Comparison of ENCODE assay signal across 24 mouse cellular contexts in genomic region chr16:36469367-36469766, GRCm38 (mm10). TPM values are rescaled to one million over a fixed set of nuclear protein-coding genes. Genes with fewer than 3 reads are reported as not detected.
A peak's percentile ranks its signal among the peaks of the same experiment; 100 is the strongest.
DNase-seq lines count a peak whose midpoint lies in the region; ATAC-seq and TF ChIP-seq lines count a peak whose summit lies in the region.
"Had no signal": no experiment of that assay in that cellular context is flagged by ENCODE, and none has a peak within 500 bp of the region (broad histone marks: within the 10 kb centered on the region; RNA-seq: fewer than 3 reads in every experiment).

No protein-coding gene starts in this region.

- no peak overlapping the region for H3K4me3 ChIP-seq in lung, postnatal 0 days (ENCODE audit: low read depth, low read length)
- H3K4me3 ChIP-seq in stomach, embryonic 15.5 days (replicated peaks): no peak overlapping the region
- H3K4me3 ChIP-seq: embryonic facial prominence, embryonic 12.5 days; hindbrain, embryonic 10.5 days; limb, embryonic 12.5 days; liver, embryonic 12.5 days had no signal

- H3K27ac ChIP-seq in lung, postnatal 0 days (ENCODE audit: low read length): no peak overlapping the region
- no peak overlapping the region for H3K27ac ChIP-seq in stomach, embryonic 15.5 days
- H3K27ac ChIP-seq: embryonic facial prominence, embryonic 12.5 days; hindbrain, embryonic 10.5 days; limb, embryonic 12.5 days; liver, embryonic 12.5 days; macrophage had no signal

- peak; percentile 33; the same call in 1 of the 2 replicates for ATAC-seq in lung, postnatal 0 days
- peak; percentile 27; the same call in 1 of the 2 replicates for ATAC-seq in stomach, embryonic 15.5 days (ENCODE audit: insufficient read depth, low FRiP score, low read depth)
- ATAC-seq: hindbrain, embryonic 16.5 days; intestine, embryonic 16.5 days; liver, embryonic 12.5 days had no signal

- H3K27me3 ChIP-seq in lung, postnatal 0 days (replicated peaks; ENCODE audit: insufficient read depth, low read length): no peaks in the 10 kb centered on the region
- no peaks in the 10 kb centered on the region for H3K27me3 ChIP-seq in stomach, embryonic 15.5 days (replicated peaks)
- H3K27me3 ChIP-seq: embryonic facial prominence, embryonic 12.5 days; limb, embryonic 12.5 days had no signal

- DNase-seq in lung, postnatal 0 days (ENCODE audit: low spot score): peak; percentile 28
- DNase-seq in lung, postnatal 10 days: no peak
- peak; percentile 7 for DNase-seq in 3134 (ENCODE audit: extremely low read depth, insufficient read length, low spot score)
- DNase-seq in Muller cell, postnatal 12 days (ENCODE audit: inconsistent ontology term): peak; percentile 62
- DNase-seq in thymus, postnatal 4 days: no peak
- DNase-seq in retina, postnatal 1 day: no peak
- DNase-seq: layer of hippocampus, postnatal 36 days; lung, adult 2 months; right cerebral cortex, adult 18-20 months; right cerebral cortex, postnatal 4 days had no signal

- no peaks in the 10 kb centered on the region for H3K36me3 ChIP-seq in lung, postnatal 0 days (ENCODE audit: insufficient read depth, low read length)
- no peaks in the 10 kb centered on the region for H3K36me3 ChIP-seq in stomach, embryonic 15.5 days
- H3K36me3 ChIP-seq: embryonic facial prominence, embryonic 12.5 days; hindbrain, embryonic 10.5 days; limb, embryonic 12.5 days; liver, embryonic 12.5 days had no signal

- TF ChIP-seq EP300 in lung, postnatal 0 days (IDR thresholded peaks at IDR 0.05): no peak

- TF ChIP-seq CTCF in lung, postnatal 0 days (IDR thresholded peaks at IDR 0.05): no peak

- no peaks in the 10 kb centered on the region for H3K9me3 ChIP-seq in lung, postnatal 0 days (ENCODE audit: low read length)
- H3K9me3 ChIP-seq in stomach, embryonic 15.5 days: no peaks in the 10 kb centered on the region
- H3K9me3 ChIP-seq: embryonic facial prominence, embryonic 12.5 days; hindbrain, embryonic 10.5 days; liver, embryonic 12.5 days had no signal

- H3K4me2 ChIP-seq in lung, postnatal 0 days (replicated peaks; ENCODE audit: low read depth, low read length): no peak overlapping the region
- no peak overlapping the region for H3K4me2 ChIP-seq in stomach, embryonic 15.5 days
- H3K4me2 ChIP-seq: embryonic facial prominence, embryonic 12.5 days; heart, embryonic 11.5 days; limb, embryonic 12.5 days; liver, embryonic 12.5 days had no signal

- H3K9ac ChIP-seq in lung, postnatal 0 days (replicated peaks; ENCODE audit: low read depth): no peak overlapping the region
- no peak overlapping the region for H3K9ac ChIP-seq in stomach, embryonic 15.5 days
- H3K9ac ChIP-seq: embryonic facial prominence, embryonic 12.5 days; limb, embryonic 12.5 days; liver, embryonic 12.5 days had no signal

- 68% methylated on average over 9 of the region's 9 CpGs for WGBS in lung, postnatal 0 days
- 71% methylated on average over 9 of the region's 9 CpGs for WGBS in stomach, embryonic 15.5 days

- no peaks in the 10 kb centered on the region for H3K4me1 ChIP-seq in lung, postnatal 0 days (ENCODE audit: insufficient read depth, low read depth, low read length)
- H3K4me1 ChIP-seq in stomach, embryonic 15.5 days: no peaks in the 10 kb centered on the region
- H3K4me1 ChIP-seq: embryonic facial prominence, embryonic 12.5 days; limb, embryonic 12.5 days; liver, embryonic 12.5 days had no signal

RNA-seq across cellular contexts. Expression of gene Stfa3, which starts 14.2 kb away (rescaled TPM):
- 14.5 and 16.1 TPM in 2 replicates for polyA plus RNA-seq in lung, postnatal 0 days (2015; fragmentation: Nextera tagmentation; extraction: Ambion mirVana)
- polyA plus RNA-seq in stomach, embryonic 15.5 days (2015; fragmentation: Nextera tagmentation; extraction: Ambion mirVana): 17.2 and 23.5 TPM in 2 replicates
- polyA plus RNA-seq: adrenal gland, adult 2 months; forebrain, embryonic 11.5 days; heart, embryonic 11.5 days; hindbrain, embryonic 10.5 days; kidney, embryonic 14.5 days; lung, adult 2 months; macrophage; midbrain, postnatal 0 days; neural tube, embryonic 14.5 days had no signal

Comparison
In these comparisons a context has a peak if more than half of its experiments do, and no peak if none do; other contexts are left out.
1. DNase-seq: peak in lung, postnatal 0 days (single experiment), 3134 (single experiment) and Muller cell, postnatal 12 days (single experiment); none in lung, postnatal 10 days (single experiment), thymus, postnatal 4 days (single experiment) and retina, postnatal 1 day (single experiment).